Mouse (Mus musculus) embryonic facial prominence, embryonic 15.5 days (tissue): Measurements from ENCODE around the gene Adora1. TPM values are rescaled to one million over a fixed set of nuclear protein-coding genes. Genes with fewer than 3 reads are reported as not detected.
A peak's percentile ranks its signal among the peaks of the same experiment; 100 is the strongest.

Experiments
- ATAC-seq: fragments of 200-750 bp; cut with Nextera tagmentation; 2 replicates; pipeline ENCODE4 v1.8.0; 2017; ENCODE audit warnings: low read depth, moderate TSS enrichment; ENCODE audit not compliant: insufficient number of reproducible peaks, low FRiP score, low TSS enrichment
- H3K27ac ChIP-seq: fragments of 300-500 bp; sonication (generic); replicated peaks from 2 replicates; pipeline ENCODE4 v1.5.1; 2015; ENCODE audit warnings: mild to moderate bottlenecking, inconsistent platforms
- H3K27me3 ChIP-seq: fragments of 300-500 bp; sonication (generic); 2 replicates; pipeline ENCODE4 v1.6.1; 2015; ENCODE audit warnings: inconsistent platforms
- H3K36me3 ChIP-seq: fragments of 300-500 bp; sonication (generic); 2 replicates; pipeline ENCODE4 v1.6.1; 2015; ENCODE audit warnings: mild to moderate bottlenecking, inconsistent platforms
- H3K4me1 ChIP-seq: fragments of 300-500 bp; sonication (generic); 2 replicates; pipeline ENCODE4 v1.6.1; 2015; ENCODE audit warnings: inconsistent platforms
- H3K4me2 ChIP-seq: fragments of 300-500 bp; sonication (generic); replicated peaks from 2 replicates; pipeline ENCODE4 v1.6.1; 2015; ENCODE audit warnings: mild to moderate bottlenecking, inconsistent platforms
- H3K4me3 ChIP-seq: fragments of 300-500 bp; sonication (generic); replicated peaks from 2 replicates; pipeline ENCODE4 v1.5.1; 2015; ENCODE audit warnings: mild to moderate bottlenecking, inconsistent platforms
- H3K9ac ChIP-seq: fragments of 300-500 bp; sonication (generic); 2 replicates; pipeline ENCODE4 v1.6.1; 2015; ENCODE audit warnings: inconsistent platforms
- H3K9me3 ChIP-seq: fragments of 300-500 bp; sonication (generic); replicated peaks from 2 replicates; pipeline ENCODE4 v1.6.1; 2016; ENCODE audit warnings: inconsistent platforms
- WGBS: fragments of 180-500 bp; shearing (Covaris S2); methylation state at CpG from one replicate; pipeline ENCODE4 v1.1.7; 2015; 5-methylcytosine and 5-hydroxymethylcytosine counted together
- polyA plus RNA-seq: library from polyadenylated mRNA; unstranded; fragments of >200 nt; fragmentation: Nextera tagmentation; extraction: Ambion mirVana; gene quantifications from 2 replicates; pipeline ENCODE4 v1.2.1, GENCODE M21; 2015

The Adora1 gene
- polyA plus RNA-seq, 1 experiment from 2014 or later = 4.1 TPM

- Histone ChIP-seq H3K36me3 (no peaks in the 10 kb centered on the region), H3K9me3 (no peaks in the 10 kb centered on the region), H3K4me1 (peaks cover 31% of the 10 kb centered on the region), H3K4me3 (no peak overlapping the region), H3K27me3 (peaks cover 45% of the 10 kb centered on the region), H3K9ac (no peak overlapping the region), H3K27ac (no peak overlapping the region), H3K4me2 (no peak overlapping the region)
- 44% methylated on average over 3 of the region's 3 CpGs for WGBS
- no peak for ATAC-seq
Observed at GRCm38 (mm10) chr1:134236142-134236541, 911 bp upstream of the Adora1 start.

DNA sequence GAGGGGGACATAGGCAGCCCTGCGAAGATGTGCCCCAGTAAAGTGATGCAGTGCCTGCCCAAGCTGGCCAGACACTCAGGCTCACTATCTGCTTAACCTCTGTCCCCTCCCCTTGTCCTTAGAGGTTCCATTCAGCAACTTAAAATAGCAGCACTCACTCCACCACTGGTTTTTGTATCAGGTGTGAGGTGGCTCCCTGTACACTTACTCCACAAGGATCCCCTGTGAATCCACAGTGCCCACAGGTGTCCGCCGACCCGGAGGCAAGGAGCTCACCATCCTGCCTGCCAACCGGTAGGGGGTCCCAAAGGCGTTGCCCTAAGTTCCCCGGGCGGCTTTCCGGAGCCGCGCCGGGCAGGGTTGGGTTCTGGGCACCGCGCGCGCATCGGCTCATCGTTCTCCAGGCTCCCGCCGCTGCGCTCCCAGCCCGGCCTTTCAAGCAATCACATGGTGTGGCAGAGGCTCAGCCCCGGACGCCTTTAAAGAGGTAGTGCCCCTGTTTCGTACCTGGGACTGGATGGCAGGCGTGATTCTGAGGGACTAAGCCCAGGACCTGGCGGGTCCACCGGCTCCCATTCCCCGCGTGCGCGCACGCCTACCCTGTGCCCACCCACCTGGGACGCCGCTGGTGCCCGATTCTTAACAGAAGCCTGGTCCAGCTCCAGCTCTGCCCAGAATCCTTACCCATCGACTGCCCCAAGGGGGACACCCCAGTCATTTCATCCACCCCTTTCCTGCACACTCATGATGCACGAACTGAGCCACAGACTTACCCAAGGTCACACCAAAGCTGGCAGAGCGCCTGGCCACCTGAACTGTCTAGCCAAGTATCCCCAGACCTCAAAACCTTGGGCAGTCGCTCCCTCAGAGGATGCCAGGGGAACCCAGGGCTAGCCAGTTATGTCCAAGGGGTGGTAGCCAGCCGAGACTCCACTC, 508 bp downstream of the Adora1 start:
- H3K4me1 ChIP-seq = peaks cover 31% of the 10 kb centered on the region
- H3K27me3 ChIP-seq = peaks cover 45% of the 10 kb centered on the region
- H3K4me2 ChIP-seq = peak overlapping the region; percentile 93
- ATAC-seq = peak; percentile 41; the same call in 1 of the 2 replicates
- H3K4me3 ChIP-seq = peak overlapping the region; percentile 44
- 0 out of 2 replicates have a peak overlapping the region, but pooled peaks have one; percentile 6 for H3K9ac ChIP-seq
- WGBS = 1% methylated on average over 41 of the region's 41 CpGs
- H3K36me3 ChIP-seq = no peaks in the 10 kb centered on the region
- H3K9me3 ChIP-seq = no peaks in the 10 kb centered on the region
- no peak overlapping the region for H3K27ac ChIP-seq

DNA sequence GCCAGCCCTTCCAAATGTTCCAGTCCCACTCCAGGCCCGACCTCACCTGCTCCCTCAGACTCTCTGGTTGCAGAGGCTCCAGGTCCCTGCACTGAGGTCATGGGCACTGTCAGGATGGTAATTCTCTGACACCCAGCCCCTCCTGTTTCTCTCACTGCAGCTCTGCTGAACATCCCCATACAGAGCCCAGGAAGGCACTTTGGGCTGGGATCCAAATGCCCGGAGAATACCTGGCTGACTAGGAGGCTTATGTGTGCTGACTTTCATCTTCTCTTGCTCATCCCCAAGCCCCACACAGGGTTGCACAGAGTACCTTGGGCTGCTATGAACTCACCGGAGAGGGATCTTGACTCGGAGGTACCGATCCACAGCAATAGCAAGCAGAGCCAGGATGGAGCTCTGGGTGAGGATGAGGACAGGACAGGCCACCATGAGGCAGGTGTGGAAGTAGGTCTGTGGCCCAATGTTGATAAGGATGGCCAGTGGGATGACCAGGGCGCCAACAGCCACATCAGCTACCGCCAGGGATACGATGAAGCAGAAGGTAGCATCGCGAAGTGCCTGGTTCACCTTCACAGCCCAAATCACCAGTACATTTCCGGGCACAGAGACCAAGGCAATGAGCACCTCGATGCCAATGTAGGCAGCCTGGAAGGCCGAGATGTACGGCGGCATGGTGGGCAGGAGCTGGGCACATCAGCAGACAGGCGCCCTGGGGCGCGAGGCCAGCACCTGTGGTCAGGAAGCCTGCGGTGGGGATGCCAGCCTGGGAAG, 1.4 kb downstream of the Adora1 start:
- no peak for ATAC-seq
- peaks cover 45% of the 10 kb centered on the region for H3K27me3 ChIP-seq
- 43% methylated on average over 19 of the region's 19 CpGs for WGBS

DNA sequence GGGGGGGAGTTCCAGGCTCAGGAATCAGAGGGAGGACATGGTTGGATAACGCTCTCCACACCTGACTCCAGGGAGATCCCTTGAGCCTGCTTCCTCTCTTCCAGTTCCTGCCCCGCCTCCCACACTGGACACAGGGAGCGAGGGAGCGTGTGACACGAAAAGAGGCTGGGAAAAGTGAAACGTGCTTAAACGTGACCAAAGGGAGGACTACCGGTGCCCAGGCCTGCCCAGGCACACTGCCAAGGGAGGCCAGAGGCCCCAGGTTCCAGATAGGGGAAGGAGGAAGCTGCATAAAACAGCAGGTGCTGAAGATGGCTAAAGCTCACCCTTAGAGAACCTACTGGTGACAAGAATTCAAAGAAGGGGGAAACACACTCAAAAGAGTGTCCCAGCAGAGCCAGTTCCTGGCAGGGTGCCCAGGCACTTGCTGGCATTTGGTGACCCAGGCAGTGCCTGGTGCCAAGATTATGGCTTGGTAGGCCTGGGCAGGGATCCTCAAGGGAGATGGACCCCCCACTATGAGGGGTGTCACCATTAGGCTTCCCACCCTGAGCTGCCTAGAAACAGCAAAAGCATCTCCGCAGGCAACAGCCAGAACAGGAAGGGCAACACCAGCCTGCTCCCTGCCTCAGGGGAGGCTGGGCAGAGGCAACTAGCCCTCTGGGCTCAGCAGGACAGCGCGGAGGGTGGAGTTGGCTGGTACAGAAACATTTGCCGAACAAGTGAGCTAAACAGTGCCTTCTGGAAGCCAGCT, 2.3 kb downstream of the Adora1 start:
- Histone ChIP-seq H3K4me2 (no peak overlapping the region), H3K36me3 (no peaks in the 10 kb centered on the region), H3K9me3 (no peaks in the 10 kb centered on the region), H3K4me3 (no peak overlapping the region), H3K27ac (no peak overlapping the region), H3K27me3 (peaks cover 45% of the 10 kb centered on the region), H3K4me1 (peaks cover 31% of the 10 kb centered on the region), H3K9ac (no peak overlapping the region)
- WGBS = 40% methylated on average over 12 of the region's 12 CpGs
- 0 out of 2 replicates have a peak, but pooled peaks have one; percentile 36 for ATAC-seq

More for the DNA sequence above, 1.4 kb downstream of the Adora1 start:
- no peaks in the 10 kb centered on the region for H3K36me3 ChIP-seq
- H3K9me3 ChIP-seq = no peaks in the 10 kb centered on the region
- H3K9ac ChIP-seq = no peak overlapping the region
- H3K4me2 ChIP-seq = peak overlapping the region; percentile 93
- H3K4me3 ChIP-seq = peak overlapping the region; percentile 44; the same call in 1 of the 2 replicates
- H3K4me1 ChIP-seq = peaks cover 31% of the 10 kb centered on the region
- no peak overlapping the region for H3K27ac ChIP-seq

DNA sequence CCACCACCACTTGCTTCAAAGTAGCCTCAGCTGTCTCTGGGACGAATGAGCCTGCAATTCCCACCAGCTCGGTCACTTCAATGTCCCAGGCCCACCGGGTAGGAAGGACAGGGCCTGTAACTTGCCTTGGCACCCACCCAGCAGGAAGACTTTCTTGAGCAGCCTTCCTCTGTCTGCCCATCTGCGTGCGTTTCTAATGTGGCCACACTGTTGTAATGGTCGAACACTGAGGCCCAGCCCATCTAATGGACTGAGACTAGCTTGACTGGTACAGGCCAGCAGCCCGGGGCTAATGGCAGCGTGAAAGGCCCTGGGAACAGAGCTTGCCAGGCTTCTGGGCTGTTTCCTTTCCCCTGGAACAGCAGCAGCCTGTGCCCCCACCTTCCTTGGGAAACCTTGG, 2.9 kb downstream of the Adora1 start:
- ATAC-seq = no peak
- H3K36me3 ChIP-seq = no peaks in the 10 kb centered on the region
- no peaks in the 10 kb centered on the region for H3K9me3 ChIP-seq
- 64% methylated on average over 8 of the region's 8 CpGs for WGBS
- peaks cover 45% of the 10 kb centered on the region for H3K27me3 ChIP-seq
- H3K4me2 ChIP-seq = no peak overlapping the region
- H3K27ac ChIP-seq = no peak overlapping the region
- peaks cover 31% of the 10 kb centered on the region for H3K4me1 ChIP-seq
- H3K9ac ChIP-seq = no peak overlapping the region
- H3K4me3 ChIP-seq = no peak overlapping the region

DNA sequence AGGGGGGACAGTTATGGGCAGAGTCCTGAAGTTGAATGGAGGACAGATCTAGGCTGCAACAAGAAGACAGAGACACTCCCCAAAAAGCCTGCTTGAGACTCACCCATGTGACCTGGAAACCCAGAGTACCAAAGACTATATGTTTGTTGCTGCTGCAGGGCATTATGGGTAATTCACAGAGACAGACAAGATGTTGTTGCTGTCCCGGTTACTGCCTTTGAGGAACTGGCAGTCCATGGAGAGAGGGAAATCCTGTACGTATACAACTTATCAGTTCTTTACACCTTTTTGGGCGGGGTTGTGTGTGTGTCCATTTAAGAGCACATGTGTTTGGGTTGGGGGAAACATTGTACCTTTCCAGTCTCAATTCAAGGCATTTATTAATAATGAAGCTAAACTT, 3.5 kb downstream of the Adora1 start:
- peaks cover 39% of the 10 kb centered on the region for H3K27me3 ChIP-seq
- H3K4me3 ChIP-seq = no peak overlapping the region
- H3K27ac ChIP-seq = no peak overlapping the region
- H3K4me1 ChIP-seq = peaks cover 31% of the 10 kb centered on the region
- H3K9me3 ChIP-seq = no peaks in the 10 kb centered on the region
- no peaks in the 10 kb centered on the region for H3K36me3 ChIP-seq
- 68% methylated on average over 3 of the region's 3 CpGs for WGBS
- ATAC-seq = no peak
- H3K4me2 ChIP-seq = no peak overlapping the region
- no peak overlapping the region for H3K9ac ChIP-seq

DNA sequence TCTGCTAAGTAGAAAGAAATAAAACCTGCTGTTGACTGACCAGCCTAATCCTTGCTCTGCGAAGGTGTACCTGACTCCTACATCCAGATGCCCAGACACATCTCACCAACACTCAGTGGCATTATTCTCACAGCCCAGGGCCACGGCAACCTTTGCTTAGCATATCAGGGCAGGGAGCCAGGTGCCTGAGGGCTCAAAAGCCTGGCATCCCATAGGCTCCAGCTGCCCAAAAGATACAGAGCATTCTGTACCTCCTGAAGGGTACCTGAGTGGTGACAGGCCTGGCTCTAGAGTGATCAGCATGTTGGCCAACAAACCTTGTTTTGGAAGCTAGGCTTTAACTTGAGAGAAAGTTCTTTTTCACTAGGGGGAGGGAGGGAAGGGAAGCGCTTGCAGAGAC, 4.0 kb downstream of the Adora1 start:
- Histone ChIP-seq H3K27me3 (peaks cover 35% of the 10 kb centered on the region), H3K9ac (no peak overlapping the region), H3K27ac (no peak overlapping the region), H3K36me3 (no peaks in the 10 kb centered on the region), H3K4me1 (peaks cover 31% of the 10 kb centered on the region), H3K4me3 (no peak overlapping the region), H3K4me2 (no peak overlapping the region), H3K9me3 (no peaks in the 10 kb centered on the region)
- 79% methylated on average over 3 of the region's 3 CpGs for WGBS
- ATAC-seq = no peak

DNA sequence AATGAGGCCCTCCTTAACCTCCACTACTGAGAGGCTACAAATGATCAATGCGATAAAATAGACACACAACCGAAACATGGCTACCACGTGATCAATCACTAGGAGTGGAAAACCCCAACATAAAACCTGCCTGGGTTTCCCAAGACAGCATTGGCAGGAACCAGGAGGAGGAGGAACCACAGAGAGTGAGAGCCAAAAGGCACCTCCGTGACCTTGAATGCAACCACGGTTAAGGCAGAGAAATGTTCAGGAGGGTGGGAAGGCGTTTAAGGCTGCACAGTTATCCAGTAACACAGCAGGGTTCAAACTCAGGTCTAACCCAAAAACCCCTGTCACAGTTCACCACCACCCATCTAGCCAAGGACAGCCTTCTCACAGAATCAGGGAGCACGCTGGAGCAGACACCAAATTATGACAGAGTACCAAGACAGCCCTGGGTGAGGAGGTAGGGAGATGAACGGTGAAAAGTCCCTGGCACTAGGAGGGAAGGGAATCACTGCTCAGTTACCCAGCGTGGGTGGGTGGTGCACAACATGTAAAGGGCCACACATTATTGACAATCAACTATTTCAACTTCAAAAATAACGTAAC, 4.5 kb downstream of the Adora1 start:
- Histone ChIP-seq H3K27ac (no peak overlapping the region), H3K27me3 (peaks cover 30% of the 10 kb centered on the region), H3K9ac (no peak overlapping the region), H3K9me3 (no peaks in the 10 kb centered on the region), H3K4me2 (no peak overlapping the region), H3K4me1 (peaks cover 29% of the 10 kb centered on the region), H3K36me3 (no peaks in the 10 kb centered on the region), H3K4me3 (no peak overlapping the region)
- 85% methylated on average over 10 of the region's 10 CpGs for WGBS
- no peak for ATAC-seq

DNA sequence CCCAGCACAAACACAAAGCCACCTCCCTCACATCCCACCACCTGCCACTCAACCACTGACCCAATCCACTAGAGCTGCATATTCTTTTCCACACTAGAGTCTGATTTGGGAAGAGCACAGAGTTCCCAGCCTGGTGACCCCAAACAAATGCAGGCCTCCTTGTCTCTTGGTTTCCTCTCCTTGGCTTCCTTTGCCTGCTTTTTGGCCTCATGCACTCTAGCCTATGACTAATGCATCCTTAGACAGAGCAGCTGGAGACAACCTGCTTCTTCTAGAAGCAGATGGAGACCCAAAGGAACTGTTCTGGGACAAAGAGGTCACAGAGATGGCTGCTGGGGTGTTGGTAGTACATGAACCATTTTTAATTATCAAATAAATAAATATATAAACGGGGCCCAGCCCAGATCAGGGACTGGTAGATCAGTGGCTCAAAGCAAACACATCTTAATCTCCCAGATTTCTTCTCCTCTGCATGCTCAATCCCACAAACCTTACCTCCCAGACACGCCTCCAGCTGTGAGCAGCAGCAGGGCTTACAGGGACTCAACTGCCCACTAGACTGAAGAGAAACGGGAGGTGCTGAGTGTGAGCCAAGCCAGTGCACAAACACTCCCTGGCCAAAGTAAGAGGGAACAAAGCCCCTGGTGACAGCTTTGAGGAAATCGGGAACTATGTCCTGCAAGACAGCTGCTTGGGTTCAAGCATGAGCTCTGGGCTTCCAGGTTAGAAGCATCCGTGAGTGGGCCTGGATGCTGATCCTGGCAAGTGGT, 5.2 kb downstream of the Adora1 start:
- ATAC-seq = no peak
- 67% methylated on average over 5 of the region's 5 CpGs for WGBS
- no peak overlapping the region for H3K4me3 ChIP-seq
- H3K9ac ChIP-seq = no peak overlapping the region
- peaks cover 23% of the 10 kb centered on the region for H3K27me3 ChIP-seq
- no peaks in the 10 kb centered on the region for H3K36me3 ChIP-seq
- no peaks in the 10 kb centered on the region for H3K9me3 ChIP-seq
- H3K4me2 ChIP-seq = no peak overlapping the region
- H3K27ac ChIP-seq = no peak overlapping the region
- peaks cover 21% of the 10 kb centered on the region for H3K4me1 ChIP-seq

- Histone ChIP-seq H3K4me1 (no peaks in the 10 kb centered on the region), H3K9me3 (no peaks in the 10 kb centered on the region), H3K36me3 (no peaks in the 10 kb centered on the region), H3K27ac (no peak overlapping the region), H3K4me2 (no peak overlapping the region), H3K27me3 (no peaks in the 10 kb centered on the region), H3K4me3 (no peak overlapping the region), H3K9ac (no peak overlapping the region)
- 80% methylated on average over 8 of the region's 8 CpGs for WGBS
- ATAC-seq = no peak
Observed at GRCm38 (mm10) chr1:134226739-134227138, 8.5 kb downstream of the Adora1 start.
